Mouse (Mus musculus) kidney, embryonic 14.5 days (tissue): Measurements from ENCODE around the gene Itpr3. TPM values are rescaled to one million over a fixed set of nuclear protein-coding genes. Genes with fewer than 3 reads are reported as not detected.

Source experiments
- ATAC-seq: fragments of 200-750 bp; cut with Nextera tagmentation; 2 replicates; pipeline ENCODE4 v1.8.0; 2017; ENCODE audit warnings: moderate number of reproducible peaks, mild to moderate bottlenecking, moderate TSS enrichment, moderate library complexity; ENCODE audit not compliant: low FRiP score, low TSS enrichment
- H3K27ac ChIP-seq: fragments of 300-500 bp; sonication (generic); 2 replicates; pipeline ENCODE4 v1.5.1; 2014; ENCODE audit warnings: low read depth, mild to moderate bottlenecking, low read length, moderate library complexity, mixed read lengths
- H3K27me3 ChIP-seq: fragments of 300-500 bp; sonication (generic); 2 replicates; pipeline ENCODE4 v1.6.1; 2014; ENCODE audit warnings: mild to moderate bottlenecking, low read length; ENCODE audit not compliant: control insufficient read depth, insufficient read depth
- H3K36me3 ChIP-seq: fragments of 300-500 bp; sonication (generic); 2 replicates; pipeline ENCODE4 v1.6.1; 2014; ENCODE audit warnings: low read length, mixed read lengths; ENCODE audit not compliant: control insufficient read depth, insufficient read depth
- H3K4me1 ChIP-seq: fragments of 300-500 bp; sonication (generic); 2 replicates; pipeline ENCODE4 v1.6.1; 2014; ENCODE audit warnings: low read length, mixed read lengths; ENCODE audit not compliant: control insufficient read depth, insufficient read depth
- H3K4me2 ChIP-seq: fragments of 300-500 bp; sonication (generic); replicated peaks from 2 replicates; pipeline ENCODE4 v1.6.1; 2014; ENCODE audit warnings: low read depth, mild to moderate bottlenecking, low read length
- H3K4me3 ChIP-seq: fragments of 300-500 bp; sonication (generic); 2 replicates; pipeline ENCODE4 v1.5.1; 2014; ENCODE audit warnings: mild to moderate bottlenecking, low read length
- H3K9ac ChIP-seq: fragments of 300-500 bp; sonication (generic); 2 replicates; pipeline ENCODE4 v1.6.1; 2014; ENCODE audit warnings: low read depth, mild to moderate bottlenecking, low read length, moderate library complexity
- H3K9me3 ChIP-seq: fragments of 300-500 bp; sonication (generic); 2 replicates; pipeline ENCODE4 v1.6.1; 2016; ENCODE audit warnings: low read length; ENCODE audit not compliant: control insufficient read depth
- WGBS: fragments of 180-500 bp; shearing (Covaris S2); extraction: QIAGEN DNeasy Blood & Tissue Kit; methylation state at CpG from one replicate; pipeline ENCODE4 v1.1.7; 2014; 5-methylcytosine and 5-hydroxymethylcytosine counted together
- polyA plus RNA-seq: library from polyadenylated mRNA; unstranded; fragments of >200 nt; fragmentation: Nextera tagmentation; extraction: Ambion mirVana; gene quantifications from 2 replicates; pipeline ENCODE4 v1.2.1, GENCODE M21; 2014

The Itpr3 gene
- polyA plus RNA-seq, 1 experiment from 2014 or later, result 9.9 TPM

DNA sequence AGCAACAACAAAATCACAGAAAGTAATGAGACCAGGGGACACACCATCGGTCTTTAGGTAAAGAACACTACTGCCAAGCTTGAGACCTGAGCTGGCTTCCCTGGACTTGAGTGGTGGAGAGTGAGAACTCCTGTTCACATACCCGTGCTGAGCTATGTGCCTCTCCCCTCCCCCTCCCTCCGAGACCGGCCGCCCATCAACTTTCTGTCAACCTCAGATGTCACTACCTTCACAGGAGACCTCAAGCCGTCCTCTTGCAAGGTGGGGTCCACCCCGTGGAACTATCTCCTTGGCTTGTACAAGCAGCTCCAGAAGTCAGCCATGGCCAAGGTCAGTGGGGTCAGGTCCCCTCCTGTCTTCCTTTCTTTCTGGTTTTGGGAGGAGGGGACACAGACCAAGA, 24.8 kb upstream of the Itpr3 start:
- Histone ChIP-seq H3K9ac (peak overlapping the region; percentile 28; the same call in 1 of the 2 replicates), H3K4me3 (no peak overlapping the region), H3K4me2 (no peak overlapping the region), H3K4me1 (peaks cover 10% of the 10 kb centered on the region), H3K9me3 (no peaks in the 10 kb centered on the region), H3K27me3 (no peaks in the 10 kb centered on the region), H3K27ac (no peak overlapping the region), H3K36me3 (no peaks in the 10 kb centered on the region)
- ATAC-seq, result no peak
- WGBS, result 56% methylated on average over 7 of the region's 7 CpGs

- Histone ChIP-seq H3K4me3 (no peak overlapping the region), H3K4me2 (0 out of 2 replicates have a peak overlapping the region, but pooled peaks have one; percentile 17), H3K9ac (peak overlapping the region; percentile 28; the same call in 1 of the 2 replicates), H3K27ac (no peak overlapping the region), H3K36me3 (no peaks in the 10 kb centered on the region), H3K9me3 (no peaks in the 10 kb centered on the region), H3K27me3 (no peaks in the 10 kb centered on the region), H3K4me1 (peaks cover 6% of the 10 kb centered on the region)
- ATAC-seq, result peak; percentile 48
- WGBS, result under 1% methylated on average over 14 of the region's 14 CpGs
These were observed 24.2 kb upstream of the Itpr3 start for GRCm38 (mm10) chr17:27032869-27033268.

DNA sequence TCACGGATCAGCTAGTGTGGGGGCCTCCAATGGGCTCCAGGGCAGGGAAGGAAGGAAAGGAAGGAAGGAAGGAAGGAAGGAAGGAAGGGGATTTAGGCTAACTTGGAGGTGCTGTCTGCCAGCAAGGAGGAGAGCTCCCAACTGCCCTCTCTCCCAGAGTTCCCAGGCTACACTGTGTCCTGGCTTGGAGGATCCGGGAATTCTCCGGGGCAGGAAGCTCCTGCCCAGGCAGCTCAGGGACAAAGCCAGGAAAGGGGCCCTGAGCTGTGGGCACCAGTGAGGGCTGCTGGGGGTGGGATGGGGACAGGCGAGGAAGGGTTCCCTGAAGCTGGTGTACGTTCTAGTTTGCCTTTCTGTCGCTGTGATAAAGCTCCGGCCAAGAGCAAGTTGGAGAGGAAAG, 20.6 kb upstream of the Itpr3 start:
- H3K27ac ChIP-seq, result peak overlapping the region; percentile 59; the same call in 1 of the 2 replicates

GRCm38 (mm10) chr17:27038335-27039050, 18.6 kb upstream of the Itpr3 start:
- Histone ChIP-seq H3K9ac (0 out of 2 replicates have a peak overlapping the region, but pooled peaks have one; percentile 18), H3K36me3 (no peaks in the 10 kb centered on the region), H3K27ac (peak overlapping the region; percentile 94; the same call in 1 of the 2 replicates), H3K4me1 (peaks cover 39% of the 10 kb centered on the region), H3K27me3 (no peaks in the 10 kb centered on the region), H3K4me2 (no peak overlapping the region), H3K4me3 (no peak overlapping the region), H3K9me3 (no peaks in the 10 kb centered on the region)
- 43% methylated on average over 18 of the region's 18 CpGs for WGBS
- ATAC-seq, result no peak

More for the DNA sequence above, 20.6 kb upstream of the Itpr3 start:
- Histone ChIP-seq H3K9me3 (no peaks in the 10 kb centered on the region), H3K4me2 (no peak overlapping the region), H3K36me3 (no peaks in the 10 kb centered on the region), H3K4me1 (peaks cover 38% of the 10 kb centered on the region), H3K27me3 (no peaks in the 10 kb centered on the region), H3K4me3 (no peak overlapping the region), H3K9ac (no peak overlapping the region)
- no peak for ATAC-seq
- 70% methylated on average over 7 of the region's 7 CpGs for WGBS

DNA sequence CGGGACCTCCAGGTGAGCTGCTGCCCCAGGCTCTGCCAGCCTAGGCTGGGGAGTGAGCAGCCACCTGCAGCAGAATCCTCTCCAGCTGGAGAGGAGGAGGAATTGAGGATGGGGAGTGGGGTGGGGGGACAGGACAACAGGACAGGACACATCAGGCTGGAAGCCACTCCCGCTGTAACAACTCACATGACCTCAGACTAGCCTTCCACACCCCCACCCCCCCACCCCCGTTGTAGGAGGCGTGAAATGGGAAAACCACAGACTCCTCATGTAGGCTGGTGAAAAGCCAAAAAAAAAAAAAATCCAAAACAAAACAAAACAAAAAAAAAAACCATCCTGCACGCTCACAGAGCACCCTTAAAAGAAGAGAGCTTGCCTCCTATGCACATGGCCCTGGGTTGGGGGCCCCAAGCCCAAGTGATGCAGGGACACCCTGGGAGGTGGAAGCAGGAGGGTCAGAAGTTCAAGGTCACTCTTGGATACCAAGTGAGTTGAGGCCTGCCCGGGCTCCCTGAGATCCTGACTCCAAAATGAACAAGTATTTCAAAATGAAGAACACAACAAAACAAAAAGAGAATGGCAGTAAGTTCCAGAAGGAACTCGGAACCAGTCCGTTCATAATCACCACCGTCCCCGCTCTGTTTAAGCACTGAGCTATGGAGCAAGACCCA, 17.5 kb upstream of the Itpr3 start:
- Histone ChIP-seq H3K4me1 (peaks cover 39% of the 10 kb centered on the region), H3K9me3 (no peaks in the 10 kb centered on the region), H3K4me3 (no peak overlapping the region), H3K9ac (0 out of 2 replicates have a peak overlapping the region, but pooled peaks have one; percentile 18), H3K36me3 (no peaks in the 10 kb centered on the region), H3K4me2 (no peak overlapping the region), H3K27ac (peak overlapping the region; percentile 94), H3K27me3 (no peaks in the 10 kb centered on the region)
- no peak for ATAC-seq
- WGBS, result 62% methylated on average over 10 of the region's 10 CpGs

- Histone ChIP-seq H3K27ac (peak overlapping the region; percentile 94), H3K4me3 (no peak overlapping the region; the same call in 1 of the 2 replicates), H3K27me3 (no peaks in the 10 kb centered on the region), H3K9me3 (no peaks in the 10 kb centered on the region), H3K9ac (peak overlapping the region; percentile 44; the same call in 1 of the 2 replicates), H3K4me1 (peaks cover 36% of the 10 kb centered on the region), H3K4me2 (no peak overlapping the region; the same call in 1 of the 2 replicates), H3K36me3 (no peaks in the 10 kb centered on the region)
- peak; percentile 84 for ATAC-seq
- WGBS, result 15% methylated on average over 20 of the region's 20 CpGs
These were observed 16.6 kb upstream of the Itpr3 start for GRCm38 (mm10) chr17:27040304-27041045.

- ATAC-seq, result peak; percentile 8
- H3K27me3 ChIP-seq, result no peaks in the 10 kb centered on the region
- H3K27ac ChIP-seq, result peak overlapping the region; percentile 94
- no peak overlapping the region for H3K9ac ChIP-seq
- WGBS, result 39% methylated on average over 12 of the region's 13 CpGs
- no peak overlapping the region for H3K4me3 ChIP-seq
- no peaks in the 10 kb centered on the region for H3K36me3 ChIP-seq
- H3K9me3 ChIP-seq, result no peaks in the 10 kb centered on the region
- H3K4me1 ChIP-seq, result peaks cover 36% of the 10 kb centered on the region
- no peak overlapping the region for H3K4me2 ChIP-seq
These were observed 15.9 kb upstream of the Itpr3 start for GRCm38 (mm10) chr17:27041046-27041786.

GRCm38 (mm10) chr17:27041787-27042055, 15.4 kb upstream of the Itpr3 start:
- H3K4me2 ChIP-seq, result no peak overlapping the region
- no peak for ATAC-seq
- no peaks in the 10 kb centered on the region for H3K36me3 ChIP-seq
- no peaks in the 10 kb centered on the region for H3K9me3 ChIP-seq
- WGBS, result 90% methylated on average over 2 of the region's 2 CpGs
- H3K4me3 ChIP-seq, result no peak overlapping the region
- H3K4me1 ChIP-seq, result peaks cover 36% of the 10 kb centered on the region
- no peak overlapping the region for H3K27ac ChIP-seq
- H3K27me3 ChIP-seq, result no peaks in the 10 kb centered on the region
- H3K9ac ChIP-seq, result no peak overlapping the region
